In the genomic region with DNA sequence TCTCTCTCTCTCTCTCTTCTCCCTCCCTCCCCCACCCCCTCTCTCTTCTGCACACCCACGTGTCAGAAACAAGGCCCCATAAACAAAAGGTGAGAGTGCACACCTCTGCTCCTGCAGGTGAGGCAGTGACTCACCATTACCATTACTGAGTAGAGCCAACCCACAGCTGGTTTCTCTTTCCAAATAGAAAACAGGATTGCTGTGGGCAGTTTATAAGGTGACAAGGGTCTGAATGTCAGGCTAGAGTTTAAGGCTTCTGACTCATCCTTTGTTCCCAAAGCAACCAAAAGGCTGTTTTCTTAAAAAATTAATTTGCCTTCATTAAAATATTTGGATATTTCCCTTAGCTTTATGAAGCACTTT, we compare ENCODE assay signal across 10 mouse cellular contexts.
DNase-seq lines count a peak whose midpoint lies in the region; ATAC-seq and TF ChIP-seq lines count a peak whose summit lies in the region.
"Had no signal": no experiment of that assay in that cellular context is flagged by ENCODE, and none has a peak within 500 bp of the region (broad histone marks: within the 10 kb centered on the region; RNA-seq: fewer than 3 reads in every experiment).

No protein-coding gene starts in this region.

- no peak for DNase-seq in forebrain, embryonic 10.5 days (ENCODE audit: extremely low spot score, low spot score)
- no peak for DNase-seq in forebrain, postnatal 0 days
- DNase-seq in liver, postnatal 0 days = no peak
- no peak for DNase-seq in right cerebral cortex, postnatal 14 days
- DNase-seq in adipocyte (ENCODE audit: low spot score) = no peak
- DNase-seq: B cell, adult 2 months; gastrocnemius, postnatal 36 days had no signal

- peaks cover 97% of the 10 kb centered on the region for H3K4me1 ChIP-seq in forebrain, embryonic 10.5 days
- 0 out of 2 replicates have a peak, but pooled peaks cover 4% of the 10 kb centered on the region for H3K4me1 ChIP-seq in forebrain, postnatal 0 days (ENCODE audit: insufficient read depth)
- peaks cover 34% of the 10 kb centered on the region for H3K4me1 ChIP-seq in liver, embryonic 12.5 days
- H3K4me1 ChIP-seq in liver, postnatal 0 days (ENCODE audit: insufficient read depth) = peaks cover 18% of the 10 kb centered on the region
- peaks cover 86% of the 10 kb centered on the region for H3K4me1 ChIP-seq in hindbrain, embryonic 13.5 days (replicated peaks)
- peaks cover 94% of the 10 kb centered on the region for H3K4me1 ChIP-seq in neural tube, embryonic 13.5 days (replicated peaks)

- H3K27ac ChIP-seq in forebrain, embryonic 10.5 days = peak overlapping the region; percentile 91
- H3K27ac ChIP-seq in forebrain, postnatal 0 days (ENCODE audit: low read depth, low read length) = no peak overlapping the region
- no peak overlapping the region for H3K27ac ChIP-seq in liver, embryonic 12.5 days
- H3K27ac ChIP-seq in liver, postnatal 0 days (ENCODE audit: low read depth) = no peak overlapping the region
- peak overlapping the region; percentile 97 for H3K27ac ChIP-seq in hindbrain, embryonic 13.5 days
- peak overlapping the region; percentile 96 for H3K27ac ChIP-seq in neural tube, embryonic 13.5 days (replicated peaks)

- peak overlapping the region; percentile 57 for H3K4me3 ChIP-seq in forebrain, embryonic 10.5 days
- H3K4me3 ChIP-seq in forebrain, postnatal 0 days (ENCODE audit: low read depth, low read length) = no peak overlapping the region
- no peak overlapping the region for H3K4me3 ChIP-seq in liver, embryonic 12.5 days
- H3K4me3 ChIP-seq in liver, postnatal 0 days (ENCODE audit: low read depth, low read length) = no peak overlapping the region
- H3K4me3 ChIP-seq in hindbrain, embryonic 13.5 days = no peak overlapping the region
- no peak overlapping the region for H3K4me3 ChIP-seq in neural tube, embryonic 13.5 days

- WGBS in forebrain, embryonic 10.5 days = 0% methylated on average over 1 of the region's 1 CpGs
- WGBS in forebrain, postnatal 0 days = 10% methylated on average over 1 of the region's 1 CpGs
- 0% methylated on average over 1 of the region's 1 CpGs for whole genome bisulfite sequencing in liver, embryonic 12.5 days (ENCODE audit: insufficient replicate concordance)
- 0% methylated on average over 1 of the region's 1 CpGs for WGBS in liver, postnatal 0 days (ENCODE audit: insufficient replicate concordance)
- 0% methylated on average over 1 of the region's 1 CpGs for WGBS in hindbrain, embryonic 13.5 days
- WGBS in neural tube, embryonic 13.5 days = 0% methylated on average over 1 of the region's 1 CpGs

- no peak for ATAC-seq in forebrain, postnatal 0 days
- no peak for ATAC-seq in liver, embryonic 12.5 days
- no peak for ATAC-seq in liver, postnatal 0 days
- ATAC-seq in hindbrain, embryonic 13.5 days (ENCODE audit: low FRiP score) = no peak
- no peak for ATAC-seq in neural tube, embryonic 13.5 days (ENCODE audit: low read depth)

- no peak overlapping the region for H3K4me2 ChIP-seq in forebrain, postnatal 0 days (ENCODE audit: low read depth)
- H3K4me2 ChIP-seq in liver, embryonic 12.5 days = peak overlapping the region; percentile 79
- no peak overlapping the region for H3K4me2 ChIP-seq in liver, postnatal 0 days (ENCODE audit: low read depth, low read length)
- peak overlapping the region; percentile 76; the same call in 1 of the 2 replicates for H3K4me2 ChIP-seq in hindbrain, embryonic 13.5 days
- peak overlapping the region; percentile 89 for H3K4me2 ChIP-seq in neural tube, embryonic 13.5 days

- TF ChIP-seq CTCF in forebrain, postnatal 0 days (IDR thresholded peaks at IDR 0.05; ENCODE audit: low read depth) = no peak
- no peak for TF ChIP-seq CTCF in liver, postnatal 0 days (IDR thresholded peaks at IDR 0.05; ENCODE audit: low read depth)

- H3K27me3 ChIP-seq in forebrain, embryonic 10.5 days (ENCODE audit: poor library complexity, severe bottlenecking) = peaks cover 67% of the 10 kb centered on the region
- peaks cover 30% of the 10 kb centered on the region for H3K27me3 ChIP-seq in forebrain, postnatal 0 days (ENCODE audit: insufficient read depth, low read length)
- peaks cover 37% of the 10 kb centered on the region for H3K27me3 ChIP-seq in liver, embryonic 12.5 days (replicated peaks)
- H3K27me3 ChIP-seq in liver, postnatal 0 days (ENCODE audit: insufficient read depth, low read length) = peaks cover 27% of the 10 kb centered on the region
- no peaks in the 10 kb centered on the region for H3K27me3 ChIP-seq in hindbrain, embryonic 13.5 days
- no peaks in the 10 kb centered on the region for H3K27me3 ChIP-seq in neural tube, embryonic 13.5 days

- H3K9ac ChIP-seq in forebrain, postnatal 0 days = no peak overlapping the region
- H3K9ac ChIP-seq in liver, embryonic 12.5 days = 0 out of 2 replicates have a peak overlapping the region, but pooled peaks have one; percentile 22
- H3K9ac ChIP-seq in liver, postnatal 0 days (replicated peaks) = no peak overlapping the region
- no peak overlapping the region for H3K9ac ChIP-seq in hindbrain, embryonic 13.5 days
- peak overlapping the region; percentile 67; the same call in 1 of the 2 replicates for H3K9ac ChIP-seq in neural tube, embryonic 13.5 days

- no peak for TF ChIP-seq EP300 in liver, postnatal 0 days (IDR thresholded peaks at IDR 0.05; ENCODE audit: low read depth)

- no peaks in the 10 kb centered on the region for H3K36me3 ChIP-seq in forebrain, embryonic 10.5 days (replicated peaks)
- H3K36me3 ChIP-seq in forebrain, postnatal 0 days (ENCODE audit: insufficient read depth) = no peaks in the 10 kb centered on the region
- H3K36me3 ChIP-seq in liver, embryonic 12.5 days = peaks cover 3% of the 10 kb centered on the region; the same call in 1 of the 2 replicates
- no peaks in the 10 kb centered on the region for H3K36me3 ChIP-seq in liver, postnatal 0 days (replicated peaks; ENCODE audit: insufficient read depth, low read length)
- no peaks in the 10 kb centered on the region; the same call in 1 of the 2 replicates for H3K36me3 ChIP-seq in hindbrain, embryonic 13.5 days
- peaks cover 11% of the 10 kb centered on the region; the same call in 1 of the 2 replicates for H3K36me3 ChIP-seq in neural tube, embryonic 13.5 days

- no peaks in the 10 kb centered on the region for H3K9me3 ChIP-seq in forebrain, embryonic 10.5 days
- no peaks in the 10 kb centered on the region for H3K9me3 ChIP-seq in forebrain, postnatal 0 days (ENCODE audit: low read length)
- no peaks in the 10 kb centered on the region for H3K9me3 ChIP-seq in liver, embryonic 12.5 days (replicated peaks)
- no peaks in the 10 kb centered on the region for H3K9me3 ChIP-seq in liver, postnatal 0 days (ENCODE audit: low read length)
- no peaks in the 10 kb centered on the region for H3K9me3 ChIP-seq in hindbrain, embryonic 13.5 days
- no peaks in the 10 kb centered on the region for H3K9me3 ChIP-seq in neural tube, embryonic 13.5 days

Comparison
In these comparisons a context has a peak if more than half of its experiments do, and no peak if none do; other contexts are left out.
1. H3K27ac ChIP-seq: peak in forebrain, embryonic 10.5 days (single experiment), hindbrain, embryonic 13.5 days (single experiment) and neural tube, embryonic 13.5 days (single experiment); none in forebrain, postnatal 0 days (single experiment), liver, embryonic 12.5 days (single experiment) and liver, postnatal 0 days (single experiment).
2. H3K4me2 ChIP-seq: peak in liver, embryonic 12.5 days (single experiment), hindbrain, embryonic 13.5 days (single experiment) and neural tube, embryonic 13.5 days (single experiment); none in forebrain, postnatal 0 days (single experiment) and liver, postnatal 0 days (single experiment).
3. H3K9ac ChIP-seq: peak in liver, embryonic 12.5 days (single experiment) and neural tube, embryonic 13.5 days (single experiment); none in forebrain, postnatal 0 days (single experiment), liver, postnatal 0 days (single experiment) and hindbrain, embryonic 13.5 days (single experiment).